Comparison of ENCODE assay signal across 10 mouse cellular contexts in genomic region chr11:114865999-114866398, GRCm38 (mm10). TPM values are rescaled to one million over a fixed set of nuclear protein-coding genes. Genes with fewer than 3 reads are reported as not detected.
DNase-seq lines count a peak whose midpoint lies in the region; ATAC-seq and TF ChIP-seq lines count a peak whose summit lies in the region.
"Had no signal": no experiment of that assay in that cellular context is flagged by ENCODE, and none has a peak within 500 bp of the region (broad histone marks: within the 10 kb centered on the region; RNA-seq: fewer than 3 reads in every experiment).

No protein-coding gene starts in this region.

- no peak for TF ChIP-seq CTCF in heart, postnatal 0 days (IDR thresholded peaks at IDR 0.05; ENCODE audit: low read depth)

- no peaks in the 10 kb centered on the region for H3K9me3 ChIP-seq in midbrain, embryonic 10.5 days (replicated peaks)
- H3K9me3 ChIP-seq in midbrain, embryonic 14.5 days (ENCODE audit: control insufficient read depth, low read length) = no peaks in the 10 kb centered on the region
- H3K9me3 ChIP-seq in heart, postnatal 0 days (replicated peaks; ENCODE audit: control insufficient read depth, low read length) = no peaks in the 10 kb centered on the region
- no peaks in the 10 kb centered on the region for H3K9me3 ChIP-seq in liver, embryonic 12.5 days (replicated peaks)
- H3K9me3 ChIP-seq: hindbrain, embryonic 15.5 days had no signal

- H3K9ac ChIP-seq in midbrain, embryonic 14.5 days (replicated peaks; ENCODE audit: low read length) = no peak overlapping the region
- no peak overlapping the region for H3K9ac ChIP-seq in heart, postnatal 0 days (replicated peaks; ENCODE audit: low read depth, low read length)
- H3K9ac ChIP-seq in liver, embryonic 12.5 days = no peak overlapping the region
- H3K9ac ChIP-seq: hindbrain, embryonic 15.5 days had no signal

- no peak for ATAC-seq in cerebellum, adult (ENCODE audit: insufficient number of reproducible peaks, low FRiP score, low TSS enrichment)
- no peak for ATAC-seq in midbrain, embryonic 14.5 days (ENCODE audit: low FRiP score, low TSS enrichment)
- no peak for ATAC-seq in heart, postnatal 0 days (ENCODE audit: insufficient read depth, low read depth)
- no peak for ATAC-seq in liver, embryonic 12.5 days

- TF ChIP-seq EP300 in heart, postnatal 0 days (IDR thresholded peaks at IDR 0.05; ENCODE audit: low read depth) = no peak

- H3K27me3 ChIP-seq in midbrain, embryonic 10.5 days (ENCODE audit: low read depth, poor library complexity, severe bottlenecking) = no peaks in the 10 kb centered on the region
- H3K27me3 ChIP-seq in midbrain, embryonic 14.5 days (ENCODE audit: control insufficient read depth, insufficient read depth, low read length) = no peaks in the 10 kb centered on the region
- no peaks in the 10 kb centered on the region for H3K27me3 ChIP-seq in heart, postnatal 0 days (ENCODE audit: control insufficient read depth, insufficient read depth, low read length)
- H3K27me3 ChIP-seq in liver, embryonic 12.5 days (replicated peaks) = no peaks in the 10 kb centered on the region
- H3K27me3 ChIP-seq: hindbrain, embryonic 15.5 days had no signal

- H3K36me3 ChIP-seq in midbrain, embryonic 10.5 days = peaks cover 7% of the 10 kb centered on the region; the same call in 1 of the 2 replicates
- H3K36me3 ChIP-seq in midbrain, embryonic 14.5 days (ENCODE audit: control insufficient read depth, insufficient read depth, low read length) = no peaks in the 10 kb centered on the region
- no peaks in the 10 kb centered on the region for H3K36me3 ChIP-seq in heart, postnatal 0 days (replicated peaks; ENCODE audit: control insufficient read depth, insufficient read depth, low read length)
- H3K36me3 ChIP-seq in liver, embryonic 12.5 days = peaks cover 9% of the 10 kb centered on the region
- H3K36me3 ChIP-seq: hindbrain, embryonic 15.5 days had no signal

- peaks cover 16% of the 10 kb centered on the region for H3K4me1 ChIP-seq in midbrain, embryonic 10.5 days
- no peaks in the 10 kb centered on the region for H3K4me1 ChIP-seq in midbrain, embryonic 14.5 days (ENCODE audit: control insufficient read depth, insufficient read depth, low read length)
- H3K4me1 ChIP-seq in heart, postnatal 0 days (ENCODE audit: control insufficient read depth, insufficient read depth) = peaks cover 22% of the 10 kb centered on the region
- H3K4me1 ChIP-seq in liver, embryonic 12.5 days = peaks cover 37% of the 10 kb centered on the region

- 82% methylated on average over 5 of the region's 5 CpGs for WGBS in midbrain, embryonic 10.5 days
- 81% methylated on average over 5 of the region's 5 CpGs for WGBS in midbrain, embryonic 14.5 days
- WGBS in heart, postnatal 0 days = 56% methylated on average over 5 of the region's 5 CpGs
- 60% methylated on average over 5 of the region's 5 CpGs for WGBS in liver, embryonic 12.5 days (ENCODE audit: insufficient replicate concordance)

- H3K27ac ChIP-seq in midbrain, embryonic 10.5 days (replicated peaks) = 0 out of 2 replicates have a peak overlapping the region, but pooled peaks have one; percentile 46
- H3K27ac ChIP-seq in midbrain, embryonic 14.5 days (replicated peaks; ENCODE audit: low read depth, low read length) = no peak overlapping the region
- peak overlapping the region; percentile 59; the same call in 1 of the 2 replicates for H3K27ac ChIP-seq in heart, postnatal 0 days (ENCODE audit: low read depth)
- H3K27ac ChIP-seq in liver, embryonic 12.5 days = peak overlapping the region; percentile 82; the same call in 1 of the 2 replicates
- H3K27ac ChIP-seq: hindbrain, embryonic 15.5 days had no signal

- H3K4me2 ChIP-seq in midbrain, embryonic 14.5 days (ENCODE audit: low read length) = no peak overlapping the region
- H3K4me2 ChIP-seq in heart, postnatal 0 days (ENCODE audit: low read depth, low read length) = no peak overlapping the region
- no peak overlapping the region for H3K4me2 ChIP-seq in liver, embryonic 12.5 days
- H3K4me2 ChIP-seq: hindbrain, embryonic 15.5 days had no signal

- H3K4me3 ChIP-seq in midbrain, embryonic 10.5 days = no peak overlapping the region
- no peak overlapping the region for H3K4me3 ChIP-seq in midbrain, embryonic 14.5 days (replicated peaks; ENCODE audit: low read depth, low read length)
- no peak overlapping the region for H3K4me3 ChIP-seq in heart, postnatal 0 days (ENCODE audit: low read depth, low read length)
- H3K4me3 ChIP-seq in liver, embryonic 12.5 days = no peak overlapping the region
- H3K4me3 ChIP-seq: erythroblast, embryonic 14.5 days; hindbrain, embryonic 15.5 days had no signal

- peak; percentile 77 for DNase-seq in cerebellum, adult 11-12 months
- no peak for DNase-seq in midbrain, embryonic 10.5 days (ENCODE audit: low spot score)
- no peak for DNase-seq in midbrain, embryonic 14.5 days
- no peak for DNase-seq in heart, postnatal 0 days (ENCODE audit: low spot score)
- DNase-seq in adrenal gland, adult 2 months = no peak
- no peak for DNase-seq in B cell, adult 2 months

RNA-seq across cellular contexts. Expression of gene Gprc5c, which starts 15.0 kb away (rescaled TPM):
- 19.0 TPM in 2 replicates for polyA plus RNA-seq in midbrain, embryonic 10.5 days (2016; fragmentation: Nextera tagmentation; extraction: Ambion mirVana)
- polyA plus RNA-seq in midbrain, embryonic 14.5 days (2014; fragmentation: Nextera tagmentation; extraction: Ambion mirVana) = 2.1 and 7.0 TPM in 2 replicates
- total RNA-seq in heart, postnatal 0 days (2014; rRNA removed; ENCODE audit: low replicate concordance) = 14.1 and 16.5 TPM in 2 replicates
- 6.8 and 7.5 TPM in 2 replicates for polyA plus RNA-seq in heart, postnatal 0 days (2015; fragmentation: Nextera tagmentation; extraction: Ambion mirVana)
- 14.3 TPM in 2 replicates for polyA plus RNA-seq in liver, embryonic 12.5 days (2016; fragmentation: Nextera tagmentation; extraction: Ambion mirVana)
- 1 to 10 TPM; 4.0 to 7.1 TPM for total RNA-seq in adrenal gland, adult 2 months (2021)
- 5.2 and 7.6 TPM in 2 replicates for polyA plus RNA-seq in adrenal gland, adult 2 months (2012; rRNA removed)

RNA-seq across cellular contexts. Expression of gene Cd300a, which starts 23.8 kb away (rescaled TPM):
- polyA plus RNA-seq in midbrain, embryonic 10.5 days (2016; fragmentation: Nextera tagmentation; extraction: Ambion mirVana) = 0.58 and 0.93 TPM in 2 replicates
- 0.72 and 1.7 TPM in 2 replicates for polyA plus RNA-seq in midbrain, embryonic 14.5 days (2014; fragmentation: Nextera tagmentation; extraction: Ambion mirVana)
- 0.35 TPM in 1 of 2 replicates, not detected in the other for total RNA-seq in heart, postnatal 0 days (2014; rRNA removed; ENCODE audit: low replicate concordance)
- 0.92 and 0.97 TPM in 2 replicates for polyA plus RNA-seq in heart, postnatal 0 days (2015; fragmentation: Nextera tagmentation; extraction: Ambion mirVana)
- polyA plus RNA-seq in liver, embryonic 12.5 days (2016; fragmentation: Nextera tagmentation; extraction: Ambion mirVana) = 3.7 and 4.6 TPM in 2 replicates
- 1 to 10 TPM; 1.5 TPM for total RNA-seq in adrenal gland, adult 2 months (2021)
- polyA plus RNA-seq in adrenal gland, adult 2 months (2012; rRNA removed) = 0.80 and 0.81 TPM in 2 replicates
- polyA plus RNA-seq: erythroblast, embryonic 14.5 days had no signal
